Mouse (Mus musculus) lung, embryonic 14.5 days (tissue): ENCODE data around the gene Tmsb15l. TPM values are rescaled to one million over a fixed set of nuclear protein-coding genes. Genes with fewer than 3 reads are reported as not detected.

Source experiments
- ATAC-seq: fragments of 200-750 bp; cut with Nextera tagmentation; 2 replicates; pipeline ENCODE4 v1.8.0; 2017; ENCODE audit warnings: mild to moderate bottlenecking, moderate TSS enrichment, moderate library complexity; ENCODE audit not compliant: insufficient read depth
- DNase-seq: peaks from one replicate; pipeline ENCODE4 v3.0.0-alpha.2; 2015
- H3K27ac ChIP-seq: fragments of 300-500 bp; sonication (generic); 2 replicates; pipeline ENCODE4 v1.5.1; 2014; ENCODE audit warnings: low read depth, mild to moderate bottlenecking, moderate library complexity
- H3K27me3 ChIP-seq: fragments of 300-500 bp; sonication (generic); 2 replicates; pipeline ENCODE4 v1.6.1; 2014; ENCODE audit warnings: low read length, control low read depth; ENCODE audit not compliant: insufficient read depth
- H3K36me3 ChIP-seq: fragments of 300-500 bp; sonication (generic); 2 replicates; pipeline ENCODE4 v1.6.1; 2014; ENCODE audit warnings: control low read depth; ENCODE audit not compliant: insufficient read depth
- H3K4me1 ChIP-seq: fragments of 300-500 bp; sonication (generic); 2 replicates; pipeline ENCODE4 v1.6.1; 2014; ENCODE audit warnings: antibody characterized with exemption, control low read depth; ENCODE audit not compliant: insufficient read depth
- H3K4me2 ChIP-seq: fragments of 300-500 bp; sonication (generic); 2 replicates; pipeline ENCODE4 v1.6.1; 2014; ENCODE audit warnings: mild to moderate bottlenecking
- H3K4me3 ChIP-seq: fragments of 300-500 bp; sonication (generic); 2 replicates; pipeline ENCODE4 v1.5.1; 2014; ENCODE audit warnings: low read depth, low read length
- H3K9ac ChIP-seq: fragments of 300-500 bp; sonication (generic); 2 replicates; pipeline ENCODE4 v1.6.1; 2014
- H3K9me3 ChIP-seq: fragments of 300-500 bp; sonication (generic); 2 replicates; pipeline ENCODE4 v1.6.1; 2016; ENCODE audit warnings: low read depth, low read length, control low read depth
- CTCF ChIP-seq: IDR thresholded peaks from 2 replicates; pipeline ENCODE4 v1.5.1; 2016; ENCODE audit warnings: antibody characterized with exemption, low read depth
- WGBS: fragments of 180-500 bp; shearing (Covaris S2); extraction: QIAGEN DNeasy Blood & Tissue Kit; methylation state at CpG from one replicate; pipeline ENCODE4 v1.1.7; 2014; 5-methylcytosine and 5-hydroxymethylcytosine counted together
- polyA plus RNA-seq: library from polyadenylated mRNA; unstranded; fragments of >200 nt; fragmentation: Nextera tagmentation; extraction: Ambion mirVana; gene quantifications from 2 replicates; pipeline ENCODE4 v1.2.1, GENCODE M21; 2014

The Tmsb15l gene
- polyA plus RNA-seq, 1 experiment from 2014 or later: 3.4 TPM

DNA sequence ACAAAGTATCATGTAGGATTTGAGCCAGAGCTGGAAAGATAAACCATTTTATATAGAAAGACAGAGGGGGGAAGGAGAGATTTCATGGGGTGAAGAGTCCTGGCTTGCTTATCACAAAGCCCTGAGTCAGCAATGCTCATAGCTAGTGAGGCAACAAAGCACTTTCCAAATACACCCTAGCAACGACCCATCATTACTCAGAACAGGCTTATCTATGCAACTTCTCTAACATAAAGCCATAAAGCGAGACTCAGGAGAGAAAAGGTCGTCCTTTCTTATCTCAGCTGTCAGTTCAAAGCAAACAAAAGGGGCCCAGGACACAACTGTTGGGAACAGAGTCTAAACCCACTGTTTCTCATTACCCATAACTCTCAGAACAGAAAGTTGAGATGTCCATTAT lies 38.7 kb downstream of the Tmsb15l start:
- no peaks in the 10 kb centered on the region for H3K36me3 ChIP-seq
- no peak overlapping the region for H3K4me3 ChIP-seq
- no peak overlapping the region for H3K27ac ChIP-seq
- WGBS: 8% methylated on average over 3 of the region's 3 CpGs
- DNase-seq: no peak
- no peak overlapping the region for H3K9ac ChIP-seq
- H3K9me3 ChIP-seq: no peaks in the 10 kb centered on the region
- no peak for ATAC-seq
- no peak overlapping the region for H3K4me2 ChIP-seq
- TF ChIP-seq CTCF: no peak
- no peaks in the 10 kb centered on the region for H3K27me3 ChIP-seq
- no peaks in the 10 kb centered on the region for H3K4me1 ChIP-seq

GRCm38 (mm10) chrX:136927031-136927430 lies 49.6 kb downstream of the Tmsb15l start, which contains the start of gene H2bfm:
TSS of gene H2bfm (plus strand) at chrX:136927325.
- no peaks in the 10 kb centered on the region for H3K27me3 ChIP-seq
- no peaks in the 10 kb centered on the region for H3K9me3 ChIP-seq
- no peaks in the 10 kb centered on the region for H3K4me1 ChIP-seq
- H3K9ac ChIP-seq: no peak within 1 kb of the TSS
- no peak within 1 kb of the TSS for H3K4me3 ChIP-seq
- ATAC-seq (no peak), DNase-seq (no peak)
- H3K27ac ChIP-seq: no peak within 1 kb of the TSS
- no peak within 1 kb of the TSS for H3K4me2 ChIP-seq
- no peaks in the 10 kb centered on the region for H3K36me3 ChIP-seq
- TF ChIP-seq CTCF: no peak
- 92% methylated on average over 14 of the region's 14 CpGs for WGBS

DNA sequence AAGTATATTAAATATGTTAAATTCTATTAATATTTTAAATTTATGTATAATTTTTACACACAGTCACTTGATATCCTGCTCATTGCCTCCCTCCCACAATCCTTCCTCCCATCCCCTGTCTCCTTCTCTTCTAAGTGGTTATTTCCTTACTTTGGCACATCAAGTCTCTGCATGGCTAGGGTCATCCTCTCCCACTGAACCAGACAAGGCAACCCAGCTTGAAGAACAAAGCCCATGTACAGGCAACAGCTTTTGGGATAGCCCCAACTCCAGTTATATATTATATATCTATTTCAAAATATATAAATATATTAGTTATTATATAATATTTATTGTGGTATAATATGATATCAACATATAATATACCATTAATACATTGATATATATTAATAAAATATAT lies 50.8 kb downstream of the Tmsb15l start:
- no peaks in the 10 kb centered on the region for H3K9me3 ChIP-seq
- H3K27me3 ChIP-seq: no peaks in the 10 kb centered on the region
- ATAC-seq (no peak), DNase-seq (no peak)
- no peak overlapping the region for H3K9ac ChIP-seq
- no peak overlapping the region for H3K4me3 ChIP-seq
- no peak overlapping the region for H3K4me2 ChIP-seq
- H3K4me1 ChIP-seq: no peaks in the 10 kb centered on the region
- H3K27ac ChIP-seq: no peak overlapping the region
- no peak for TF ChIP-seq CTCF
- H3K36me3 ChIP-seq: no peaks in the 10 kb centered on the region

Other genes with a start within 250 kb of the Tmsb15l start
- 572 and 614 TPM in 2 replicates for gene Morf4l2, start 233.2 kb downstream of the Tmsb15l start, polyA plus RNA-seq
- gene Glra4, start 196.7 kb downstream of the Tmsb15l start, polyA plus RNA-seq: 0.13 TPM in 1 of 2 replicates, not detected in the other
- 2.0 and 2.3 TPM in 2 replicates for gene Plp1, start 154.2 kb downstream of the Tmsb15l start, polyA plus RNA-seq
- gene Rab9b, start 108.1 kb downstream of the Tmsb15l start, polyA plus RNA-seq: 0.04 and 0.16 TPM in 2 replicates
- not detected in 2 replicates for gene H2bfm, start 49.5 kb downstream of the Tmsb15l start, polyA plus RNA-seq
- gene Tmsb15b2, start 1.4 kb downstream of the Tmsb15l start, polyA plus RNA-seq: 27.6 and 44.5 TPM in 2 replicates
- 22.3 and 24.4 TPM in 2 replicates for gene Tmsb15b1, start within 50 bp of the Tmsb15l start, polyA plus RNA-seq
- 13.4 and 15.6 TPM in 2 replicates for gene Zcchc18, start 16.3 kb upstream of the Tmsb15l start, polyA plus RNA-seq
- 11.1 and 11.4 TPM in 2 replicates for gene Slc25a53, start 61.4 kb upstream of the Tmsb15l start, polyA plus RNA-seq
- 14.3 and 14.9 TPM in 2 replicates for gene Fam199x, start 72.7 kb upstream of the Tmsb15l start, polyA plus RNA-seq
- not detected in 2 replicates for gene Esx1, start 145.2 kb upstream of the Tmsb15l start, polyA plus RNA-seq